Comparison of ENCODE assay signal across 11 mouse cellular contexts in the genomic region with DNA sequence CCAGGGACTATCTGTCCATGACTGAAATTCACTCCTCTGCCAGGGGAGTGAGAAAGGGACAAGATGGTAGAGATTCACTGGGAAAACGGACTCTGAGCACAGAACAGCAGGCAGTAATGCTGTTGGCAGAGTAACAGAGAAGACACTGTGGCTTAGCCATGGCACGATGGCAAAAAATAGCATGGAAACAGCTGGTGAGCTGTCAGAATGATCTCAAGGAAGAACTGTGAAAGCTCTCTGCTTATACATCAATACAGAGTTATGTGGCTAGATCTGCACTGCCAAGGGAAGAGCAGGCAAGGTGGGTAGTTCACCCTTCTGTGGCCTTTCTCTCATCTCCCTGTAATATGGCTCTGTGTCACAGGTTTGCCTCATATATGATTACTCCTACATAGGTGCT.
A peak's percentile ranks its signal among the peaks of the same experiment; 100 is the strongest.
DNase-seq lines count a peak whose midpoint lies in the region; ATAC-seq lines count a peak whose summit lies in the region.
"Had no signal": no experiment of that assay in that cellular context is flagged by ENCODE, and none has a peak within 500 bp of the region (broad histone marks: within the 10 kb centered on the region; RNA-seq: fewer than 3 reads in every experiment).

No protein-coding gene starts in this region.

- DNase-seq in cerebellum, adult 11 months = peak; percentile 80
- peak; percentile 81 for DNase-seq in cerebellum, adult 8-10 months
- peak; percentile 71 to 92 for DNase-seq in frontal cortex, postnatal 36 days (ENCODE audit: low spot score in 2 of 2)
- DNase-seq in left cerebral cortex, postnatal 10 days (ENCODE audit: extremely low spot score in 1 of 2, low spot score in 2 of 2) = peak; percentile 19 to 64
- DNase-seq in embryo, embryonic 9.5 days (ENCODE audit: extremely low spot score) = no peak
- DNase-seq in heart, postnatal 36 days = no peak
- DNase-seq in liver = no peak
- DNase-seq: kidney, adult 2 months had no signal

- no peak overlapping the region for H3K9ac ChIP-seq in heart, embryonic 11.5 days (ENCODE audit: low read depth, low read length)
- H3K9ac ChIP-seq: heart, embryonic 15.5 days had no signal

- no peak for ATAC-seq in heart, embryonic 11.5 days (replicated peaks; ENCODE audit: insufficient number of reproducible peaks, low FRiP score, low TSS enrichment)

- no peak overlapping the region for H3K27ac ChIP-seq in heart, embryonic 11.5 days (ENCODE audit: low read depth, low read length)
- H3K27ac ChIP-seq: heart, embryonic 15.5 days had no signal

- no peak overlapping the region for H3K4me2 ChIP-seq in heart, embryonic 11.5 days
- H3K4me2 ChIP-seq: heart, embryonic 15.5 days; liver, embryonic 11.5 days had no signal

- no peaks in the 10 kb centered on the region for H3K36me3 ChIP-seq in heart, embryonic 11.5 days (ENCODE audit: control insufficient read depth, insufficient read depth, low read length)
- H3K36me3 ChIP-seq: heart, embryonic 15.5 days had no signal

- 74% methylated on average over 2 of the region's 2 CpGs for WGBS in heart, embryonic 11.5 days (ENCODE audit: insufficient replicate concordance)

- intact Hi-C loops in left cerebral cortex, postnatal 10 days (cut with DNase I) = no loop called here
- intact Hi-C loops in heart, postnatal 36 days (cut with DNase I) = no loop called here

- H3K4me1 ChIP-seq in heart, embryonic 11.5 days (ENCODE audit: control insufficient read depth, insufficient read depth, low read length) = no peaks in the 10 kb centered on the region
- H3K4me1 ChIP-seq: heart, embryonic 15.5 days had no signal

- H3K9me3 ChIP-seq in heart, embryonic 11.5 days (replicated peaks; ENCODE audit: control insufficient read depth, low read length) = no peaks in the 10 kb centered on the region
- H3K9me3 ChIP-seq: heart, embryonic 15.5 days had no signal

- no peaks in the 10 kb centered on the region for H3K27me3 ChIP-seq in heart, embryonic 11.5 days (ENCODE audit: control insufficient read depth, insufficient read depth, low read length)
- H3K27me3 ChIP-seq: heart, embryonic 15.5 days had no signal

- no peak overlapping the region for H3K4me3 ChIP-seq in heart, embryonic 11.5 days (ENCODE audit: low read depth, low read length)
- H3K4me3 ChIP-seq: heart, embryonic 15.5 days had no signal

Comparison
In these comparisons a context has a peak if more than half of its experiments do, and no peak if none do; other contexts are left out.
1. DNase-seq: peak in cerebellum, adult 11 months (single experiment), cerebellum, adult 8-10 months (single experiment), frontal cortex, postnatal 36 days (2 of 2) and left cerebral cortex, postnatal 10 days (2 of 2); none in embryo, embryonic 9.5 days (single experiment), heart, postnatal 36 days (0 of 2) and liver (single experiment).